Mouse (Mus musculus) T-helper 17 cell (primary cell): ENCODE data around the gene Coro6.

ENCODE experiments used
- in situ Hi-C, 2 experiments: fragments of 300-600 bp; cut with MboI, MseI; formaldehyde crosslinking; loops; 1 replicate in 1 of 2; 2 replicates in 1 of 2; pipeline ENCODE4 v1.15.1; 2025; ENCODE audit warnings: high pct_unique_total_duplicates in 2 of 2

The Coro6 gene

DNA sequence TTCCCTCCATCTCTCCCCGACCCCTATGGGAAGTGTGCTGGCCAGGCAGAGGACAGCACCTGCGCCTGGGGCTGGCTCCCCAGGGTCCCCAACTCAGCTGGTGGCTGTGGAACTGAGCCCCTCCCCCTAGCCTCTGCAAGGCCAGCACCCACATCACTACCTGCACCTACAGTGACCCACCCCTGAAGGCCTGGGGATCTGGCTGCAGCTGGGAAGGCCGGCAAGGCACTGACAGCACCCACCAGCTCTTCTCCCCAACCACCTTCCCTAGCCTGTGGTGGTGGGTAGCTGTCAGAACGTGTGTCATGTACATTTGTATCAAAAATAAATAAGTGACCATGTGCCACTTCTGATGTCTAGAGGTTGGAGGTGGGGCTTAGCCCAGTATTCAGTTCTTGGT, 45.2 kb downstream of the Coro6 start:
- in situ Hi-C loops, result no loop called here

DNA sequence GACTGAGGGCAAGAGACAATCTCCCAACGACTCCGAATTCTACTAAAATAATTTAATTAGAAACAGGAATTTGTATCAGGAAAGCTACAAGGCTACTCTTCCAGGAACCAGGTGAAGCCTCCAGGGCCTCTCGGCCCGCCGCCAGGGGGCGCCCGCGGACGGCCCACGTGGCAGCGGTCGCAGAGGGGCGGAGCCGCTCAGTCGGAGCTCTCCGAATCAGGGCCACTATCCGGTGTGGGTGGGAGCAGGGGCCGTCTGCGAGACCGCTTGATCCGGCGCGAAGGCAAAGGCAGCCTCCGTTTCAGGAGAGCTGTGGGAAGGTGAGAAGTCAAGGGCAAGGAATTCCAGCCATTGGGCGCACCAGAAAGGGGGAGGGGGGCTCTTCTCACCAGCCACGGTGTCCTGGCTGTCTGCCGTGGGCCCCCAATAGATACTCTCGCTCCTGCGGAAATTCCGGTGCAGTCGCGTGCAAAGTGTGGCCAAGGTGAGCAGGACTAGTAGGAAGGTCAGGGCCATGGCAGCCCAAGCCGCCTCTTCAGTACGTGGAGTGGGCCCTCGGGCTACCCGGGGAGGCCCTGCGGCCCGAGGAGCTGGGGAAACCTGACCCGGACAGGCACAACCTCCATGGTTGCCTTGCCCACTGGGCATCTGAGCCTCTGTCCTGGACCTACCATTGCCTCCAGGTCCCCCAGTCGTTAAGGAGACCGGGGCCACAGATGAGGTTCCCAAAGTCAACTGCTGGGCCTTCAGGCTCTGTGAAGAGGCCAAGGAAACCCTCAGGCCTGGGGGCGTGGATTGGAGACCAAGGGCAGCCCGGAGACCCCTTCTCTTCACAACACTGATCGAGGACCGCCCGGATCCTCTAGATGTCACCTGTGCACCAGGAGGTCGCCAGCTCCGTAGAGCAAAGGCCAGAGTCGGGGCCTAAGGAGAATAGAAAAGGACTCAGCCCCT, 46.1 kb downstream of the Coro6 start:
- in situ Hi-C loops, result no loop called here

GRCm38 (mm10) chr11:77511336-77511735, 49.1 kb downstream of the Coro6 start:
- in situ Hi-C loops, result no loop called here

DNA sequence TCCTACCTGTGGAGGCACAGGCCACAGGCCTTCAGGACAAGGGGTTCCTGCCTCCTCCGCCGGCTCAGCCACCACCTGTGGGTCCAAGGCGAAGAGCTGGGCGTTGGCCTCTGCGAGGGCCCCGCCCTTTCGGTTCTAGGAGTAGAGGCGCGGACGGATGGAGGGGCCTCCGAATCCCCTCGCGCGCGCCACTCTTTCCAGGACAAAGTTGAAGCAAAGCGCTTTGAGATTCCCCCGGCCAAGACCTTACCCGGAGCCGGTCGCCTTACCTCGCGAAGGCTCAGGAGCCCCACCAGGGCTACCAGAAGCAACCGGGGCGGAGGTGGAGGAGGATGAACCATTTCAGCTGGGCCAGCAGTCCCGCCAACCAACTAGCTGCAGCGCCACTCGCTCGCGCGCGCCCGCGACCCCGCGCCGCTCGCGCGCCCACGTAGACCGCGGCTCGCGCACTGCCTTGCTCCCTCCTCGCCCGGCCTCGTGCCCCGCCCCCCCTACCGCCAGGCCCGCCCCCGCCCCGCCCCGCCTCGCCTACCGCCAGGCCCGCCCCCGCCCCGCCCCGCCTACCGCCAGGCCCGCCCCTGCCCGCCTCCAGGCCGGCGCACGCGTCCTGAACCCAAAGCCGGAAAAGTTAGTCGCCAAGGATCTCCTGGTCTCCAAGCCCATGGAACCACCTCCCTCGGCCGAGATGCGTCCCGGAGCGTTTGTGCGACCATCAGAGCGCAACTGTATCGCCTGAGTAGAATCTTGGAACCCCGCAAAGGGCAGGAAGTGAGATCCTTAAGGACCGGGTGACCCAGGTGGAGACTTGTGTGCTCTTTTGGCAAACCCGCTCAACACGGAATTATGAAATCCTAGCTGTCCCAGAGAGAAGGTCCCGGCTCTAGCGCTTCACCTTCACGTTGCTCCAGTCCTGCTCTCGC, 50.9 kb downstream of the Coro6 start:
- in situ Hi-C loops, result no loop called here

- in situ Hi-C loops, result no loop called here
Observed at GRCm38 (mm10) chr11:77513811-77514170, 51.6 kb downstream of the Coro6 start.

DNA sequence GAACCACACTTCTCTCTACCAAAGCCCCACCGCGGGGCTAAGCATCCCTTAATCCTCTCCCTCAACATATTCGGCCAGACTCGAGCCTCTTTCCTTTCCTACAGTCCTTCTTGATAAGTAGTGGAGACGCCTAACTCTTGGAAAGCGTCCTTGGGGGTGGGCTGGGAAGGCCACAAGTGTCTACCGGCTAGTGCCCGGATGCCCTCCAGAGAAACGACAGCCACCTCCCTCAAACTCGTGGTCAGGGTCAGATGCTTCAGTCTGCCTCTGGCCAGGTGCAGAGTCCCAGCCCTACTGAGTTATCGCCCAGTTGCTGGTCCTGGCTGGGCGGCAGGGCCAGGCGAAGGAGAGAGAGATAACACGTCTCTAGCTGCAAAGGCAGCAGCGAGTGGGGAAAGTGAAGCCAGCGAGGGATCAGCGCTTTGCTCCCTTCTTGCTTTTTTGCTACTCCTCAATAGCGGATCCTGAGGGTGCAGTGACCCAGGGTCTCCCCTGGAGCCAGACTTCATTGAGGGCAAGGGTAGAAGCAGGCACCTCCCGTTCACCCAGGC, 52.1 kb downstream of the Coro6 start:
- in situ Hi-C loops, result no loop called here

- in situ Hi-C loops, result no loop called here
Observed at GRCm38 (mm10) chr11:77514832-77515636, 52.8 kb downstream of the Coro6 start, which contains the start of gene Abhd15. Gene Abhd15, plus strand, starts transcription at chr11:77515121.

DNA sequence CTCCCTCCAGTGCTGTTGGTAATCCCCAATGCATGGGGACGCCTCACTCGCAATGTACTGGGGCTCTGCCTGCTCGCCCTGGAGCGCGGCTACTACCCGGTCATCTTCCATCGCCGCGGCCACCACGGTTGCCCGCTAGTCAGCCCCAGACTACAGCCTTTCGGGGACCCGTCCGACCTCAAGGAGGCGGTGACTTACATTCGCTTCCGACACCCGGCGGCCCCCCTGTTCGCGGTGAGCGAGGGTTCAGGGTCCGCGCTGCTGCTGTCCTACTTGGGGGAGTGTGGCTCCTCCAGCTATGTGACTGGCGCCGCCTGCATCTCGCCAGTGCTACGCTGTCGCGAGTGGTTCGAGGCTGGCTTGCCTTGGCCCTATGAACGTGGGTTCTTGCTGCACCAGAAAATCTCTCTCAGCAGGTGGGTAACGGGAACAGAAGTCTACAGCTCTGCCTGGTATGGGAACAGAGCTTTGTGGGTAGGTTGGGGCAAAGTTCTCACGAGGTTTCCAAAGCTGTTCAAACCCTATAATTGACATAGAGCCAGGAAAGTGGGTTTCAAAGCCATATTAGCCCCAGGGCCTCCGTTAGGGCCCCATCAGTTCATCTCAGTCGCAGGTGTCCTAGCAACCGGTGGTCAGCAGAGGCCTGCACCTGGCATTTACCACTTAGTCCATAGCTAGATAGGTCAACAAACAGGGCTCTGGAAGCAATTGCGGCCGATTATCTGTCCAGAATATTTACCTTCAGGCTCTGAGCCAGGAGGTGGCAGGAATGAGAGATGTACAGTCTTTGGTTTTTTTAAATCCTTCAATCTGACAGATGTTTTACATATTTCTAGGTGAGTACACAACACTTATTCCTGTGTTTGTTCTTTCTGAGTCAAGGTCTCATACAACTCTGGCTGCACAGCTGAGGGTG, 53.7 kb downstream of the Coro6 start, which contains the start of gene Trp53i13:
Trp53i13 (minus strand) TSS at position 344 of the 916 bp plus-strand sequence.
- in situ Hi-C loops, result no loop called here

DNA sequence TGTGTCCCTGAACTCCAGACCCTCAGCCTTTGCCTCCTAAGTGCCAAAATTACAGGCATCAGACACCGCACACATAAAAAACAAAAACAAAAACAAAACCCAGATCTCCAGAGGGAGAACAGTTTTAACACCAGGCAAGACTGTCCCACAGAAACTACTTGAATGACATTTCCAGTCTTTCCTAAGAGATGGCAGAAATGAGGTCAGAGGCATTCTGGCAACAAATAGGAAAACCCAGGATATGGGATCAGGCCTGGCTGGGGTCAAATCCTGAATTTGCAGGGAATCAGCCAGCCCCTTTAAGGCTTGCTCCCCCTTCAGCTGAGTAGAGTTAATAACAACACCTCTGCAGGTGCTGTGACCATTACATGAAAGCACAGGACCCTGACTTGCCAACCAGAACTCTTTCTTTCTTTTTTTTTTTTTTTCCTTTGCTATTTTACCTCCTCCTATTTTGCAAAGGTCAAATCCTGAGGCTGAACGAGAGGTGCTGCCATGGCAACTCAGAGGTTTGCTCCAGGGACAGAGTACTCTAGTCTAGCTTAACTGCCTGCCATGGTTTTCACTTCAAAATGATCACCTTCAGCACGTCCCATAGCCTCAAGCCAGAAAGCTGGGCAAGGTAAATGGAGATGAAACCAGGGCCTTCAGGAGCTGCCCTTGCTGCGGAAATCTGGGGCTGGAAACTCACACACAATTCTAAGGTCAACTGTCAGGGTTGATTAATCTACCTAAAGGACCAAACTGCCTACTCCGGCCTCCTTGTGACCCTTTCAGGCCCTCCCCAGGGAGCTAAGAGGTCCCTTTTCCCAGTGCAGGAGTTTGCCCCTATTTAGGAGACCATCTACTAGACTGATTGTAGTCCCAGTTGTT, 54.6 kb downstream of the Coro6 start:
- in situ Hi-C loops, result no loop called here

- in situ Hi-C loops, result no loop called here
Observed at GRCm38 (mm10) chr11:77518051-77518798, 56.0 kb downstream of the Coro6 start.

DNA sequence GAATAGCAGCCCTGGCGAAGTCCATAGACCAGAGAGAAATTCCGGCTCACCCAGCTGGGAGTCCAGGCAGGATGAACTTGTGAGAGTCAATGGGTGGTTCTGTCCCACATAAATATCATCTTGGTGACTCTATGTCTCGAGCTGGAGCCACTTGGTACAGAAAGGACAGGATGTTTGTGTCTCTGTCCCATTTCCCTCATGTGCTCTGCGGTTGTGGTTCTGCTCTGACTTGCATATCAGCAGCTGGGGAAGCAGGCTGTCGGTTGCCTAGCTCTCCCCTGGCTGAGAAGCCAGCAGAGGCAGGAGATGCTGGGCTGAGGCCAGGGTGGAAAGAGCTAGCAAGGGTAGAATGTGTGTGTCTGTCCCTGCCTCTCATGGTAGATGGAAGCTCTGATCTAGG, 56.8 kb downstream of the Coro6 start, which contains the start of gene Gm10392:
Gm10392 (minus strand) TSS at position 156 of the 400 bp plus-strand sequence.
- in situ Hi-C loops, result no loop called here
